Mouse (Mus musculus): Measurements from ENCODE around the gene Tmem62.
"Not testable (repeated sequence)": the region's sequence is repeated elsewhere in the genome, so short reads cannot be mapped to it uniquely, and the experiment has no call there.

The Tmem62 gene

DNA sequence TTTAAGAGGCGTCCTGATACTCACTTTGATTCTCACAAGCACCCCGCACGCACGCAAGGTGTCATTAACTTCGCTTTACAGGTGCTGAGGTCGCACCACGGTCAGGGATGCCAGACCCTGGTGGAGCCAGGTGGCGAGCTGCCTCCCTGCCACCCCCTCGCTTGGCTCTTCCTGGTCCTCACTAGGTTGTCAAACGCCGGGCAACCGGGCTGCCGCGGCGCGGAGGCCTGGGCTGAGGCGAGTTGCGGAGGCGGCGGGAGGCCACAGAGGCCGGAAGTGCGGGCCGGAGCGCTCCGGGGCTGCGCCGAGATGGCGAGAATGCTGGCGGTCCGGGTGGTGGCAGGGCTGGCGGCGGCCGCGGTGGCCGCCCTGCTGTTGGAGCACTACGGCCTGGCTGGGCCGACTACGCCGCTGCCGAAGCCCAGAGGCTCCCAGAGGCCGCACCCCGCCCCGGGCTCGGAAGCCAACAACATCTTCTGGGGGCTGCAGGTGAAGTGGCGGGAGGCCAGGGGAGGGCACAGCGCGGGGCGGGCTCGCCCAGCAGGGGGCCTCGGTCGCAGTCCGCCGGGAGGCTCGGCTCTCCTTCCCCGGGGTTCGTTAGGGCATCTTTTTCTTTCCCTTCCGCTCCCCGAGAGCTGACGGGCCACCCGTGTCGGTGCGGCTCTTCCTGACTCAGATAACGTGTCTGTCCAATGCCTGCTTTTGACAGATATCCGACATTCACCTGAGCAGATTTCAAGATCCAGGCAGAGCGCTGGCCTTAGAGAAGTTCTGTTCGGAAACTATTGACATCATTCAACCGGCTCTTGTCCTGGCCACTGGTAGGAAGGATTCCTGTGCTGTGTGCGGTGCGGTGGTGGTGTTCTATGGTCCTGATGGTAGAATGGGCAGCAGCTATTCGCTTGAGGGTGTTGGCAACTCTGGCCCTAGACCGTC, at the start of gene Tmem62:
TSS of gene Tmem62 (plus strand) at position 28 of the 936 bp plus-strand sequence.
- peak; percentile 65 to 66 for DNase-seq (ENCODE audit: low spot score in 2 of 2)

- DNase-seq (ENCODE audit: low spot score in 2 of 2): no peak
Observed at GRCm38 (mm10) chr2:120933038-120933437, 43.8 kb upstream of the Tmem62 start.

DNA sequence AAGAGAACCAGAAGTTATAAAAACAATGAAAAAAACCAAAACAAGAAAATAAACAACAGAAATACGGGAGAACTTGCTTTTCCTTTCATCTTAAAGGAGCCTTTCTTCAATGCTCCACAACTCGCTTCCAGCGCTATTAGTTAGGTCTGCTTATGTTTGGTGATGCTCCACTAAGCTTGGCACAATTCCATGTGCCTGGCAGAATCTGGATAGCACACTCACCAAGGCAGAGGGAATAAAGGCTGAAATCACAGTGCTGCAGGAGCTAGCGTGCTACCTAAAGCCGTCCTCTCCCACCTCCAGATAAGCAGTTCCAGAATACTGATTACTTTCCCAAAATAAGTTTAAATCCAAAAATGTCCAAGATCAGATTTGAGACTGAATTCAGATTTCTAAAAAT, 25.6 kb upstream of the Tmem62 start:
- DNase-seq (ENCODE audit: low spot score in 2 of 2): no peak

GRCm38 (mm10) chr2:120952176-120952938, 24.5 kb upstream of the Tmem62 start:
- DNase-seq (ENCODE audit: low spot score in 2 of 2): no peak

GRCm38 (mm10) chr2:120959363-120959762, 17.5 kb upstream of the Tmem62 start:
- no peak for DNase-seq (ENCODE audit: low spot score in 2 of 2)

- no peak for DNase-seq (ENCODE audit: low spot score in 2 of 2)
Observed at GRCm38 (mm10) chr2:120959827-120960226, 17.0 kb upstream of the Tmem62 start.

GRCm38 (mm10) chr2:120960261-120960660, 16.6 kb upstream of the Tmem62 start:
- DNase-seq (ENCODE audit: low spot score in 2 of 2): no peak

GRCm38 (mm10) chr2:120963110-120963509, 13.7 kb upstream of the Tmem62 start:
- DNase-seq (ENCODE audit: low spot score in 2 of 2): no peak

GRCm38 (mm10) chr2:120965486-120965885, 11.3 kb upstream of the Tmem62 start:
- no peak for DNase-seq (ENCODE audit: low spot score in 2 of 2)

DNA sequence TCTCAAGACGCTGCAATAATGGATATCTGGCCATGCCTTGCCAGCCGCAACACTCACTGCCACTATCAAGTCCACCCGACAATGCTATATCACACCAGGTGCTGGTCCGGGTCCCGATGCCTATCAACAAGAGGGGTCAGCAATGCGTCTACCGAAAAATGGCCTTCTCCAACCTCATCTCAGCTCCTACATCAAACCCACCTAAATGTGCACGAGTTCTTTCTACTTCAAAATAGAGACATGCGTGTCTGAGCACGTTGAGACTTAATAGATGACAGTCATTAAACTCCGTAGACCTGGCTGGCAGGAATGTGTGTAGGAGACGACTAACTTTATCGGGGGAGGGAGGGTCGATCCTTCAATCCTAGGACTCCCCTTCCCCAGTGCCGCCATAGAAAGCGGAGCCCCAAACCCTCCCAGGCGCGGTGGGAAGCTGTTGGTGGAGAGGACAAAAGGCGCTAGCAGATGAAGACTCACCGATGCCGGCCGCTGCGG, 6.7 kb upstream of the Tmem62 start:
- peak in 1 of 2 experiments; percentile 7 for DNase-seq (ENCODE audit: low spot score in 2 of 2)

DNA sequence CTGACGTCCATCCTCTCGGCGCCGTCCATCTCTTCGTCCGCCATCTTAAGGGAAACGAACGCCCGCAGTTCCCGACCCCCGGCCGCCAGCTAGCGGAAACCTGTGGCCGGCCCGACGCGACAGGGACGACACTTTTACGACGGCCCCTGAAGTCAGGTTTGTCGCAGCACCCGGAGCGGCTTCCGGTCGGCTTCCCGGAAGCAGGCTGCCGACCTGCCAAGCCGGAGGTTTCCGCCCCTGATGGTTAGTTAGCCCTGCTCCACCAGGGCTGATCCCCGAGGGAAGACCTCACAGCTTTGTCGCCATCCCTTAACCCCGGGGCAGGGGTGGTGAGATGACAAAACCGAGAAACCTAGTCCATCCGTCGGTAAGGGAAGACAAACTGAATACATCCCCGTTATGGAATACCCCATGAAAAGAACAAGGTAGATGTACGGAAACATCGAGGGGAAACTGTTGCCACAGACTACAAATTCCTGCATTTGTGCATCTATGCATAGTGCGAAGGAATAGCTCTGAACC, 6.2 kb upstream of the Tmem62 start, which contains the start of gene Ubr1:
TSS of gene Ubr1 (minus strand) at position 157 of the 522 bp plus-strand sequence.
- peak; percentile 89 to 92 for DNase-seq (ENCODE audit: low spot score in 2 of 2)

GRCm38 (mm10) chr2:120971766-120972165, 5.1 kb upstream of the Tmem62 start:
- no peak for DNase-seq (ENCODE audit: low spot score in 2 of 2)

GRCm38 (mm10) chr2:120972257-120972656, 4.6 kb upstream of the Tmem62 start:
- DNase-seq (ENCODE audit: low spot score in 2 of 2): not testable (repeated sequence)

- DNase-seq (ENCODE audit: low spot score in 2 of 2): no peak
Observed at GRCm38 (mm10) chr2:120972964-120973363, 3.9 kb upstream of the Tmem62 start.

GRCm38 (mm10) chr2:120976308-120976707, 509 bp upstream of the Tmem62 start:
- no peak for DNase-seq (ENCODE audit: low spot score in 2 of 2)

GRCm38 (mm10) chr2:120977926-120978692, 1.3 kb downstream of the Tmem62 start:
- DNase-seq (ENCODE audit: low spot score in 2 of 2): no peak

- no peak for DNase-seq (ENCODE audit: low spot score in 2 of 2)
Observed at GRCm38 (mm10) chr2:120978693-120979037, 1.8 kb downstream of the Tmem62 start.

GRCm38 (mm10) chr2:120979819-120980218, 3.0 kb downstream of the Tmem62 start:
- no peak for DNase-seq (ENCODE audit: low spot score in 2 of 2)

GRCm38 (mm10) chr2:120980861-120981260, 4.0 kb downstream of the Tmem62 start:
- DNase-seq (ENCODE audit: low spot score in 2 of 2): no peak

DNA sequence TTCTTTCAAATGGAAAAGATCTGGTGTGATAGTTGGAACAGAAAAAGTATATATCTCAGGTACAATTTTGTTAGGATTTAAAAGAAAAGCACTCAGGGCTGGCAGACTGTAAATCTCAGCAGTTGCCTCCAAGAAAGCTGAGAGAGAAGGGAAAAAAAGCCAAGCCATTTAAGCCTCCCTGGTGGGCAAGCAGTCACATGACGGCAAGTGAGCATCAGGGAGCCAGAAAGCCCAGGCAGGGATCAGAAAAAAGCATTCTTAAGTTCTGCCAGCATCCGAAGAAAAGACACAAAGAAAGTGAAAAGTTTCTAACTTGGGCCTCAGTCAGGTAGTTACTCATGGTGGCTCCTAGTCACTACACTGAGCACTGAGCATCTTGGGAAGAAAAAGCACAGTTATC, 6.8 kb downstream of the Tmem62 start:
- no peak for DNase-seq (ENCODE audit: low spot score in 2 of 2)

DNA sequence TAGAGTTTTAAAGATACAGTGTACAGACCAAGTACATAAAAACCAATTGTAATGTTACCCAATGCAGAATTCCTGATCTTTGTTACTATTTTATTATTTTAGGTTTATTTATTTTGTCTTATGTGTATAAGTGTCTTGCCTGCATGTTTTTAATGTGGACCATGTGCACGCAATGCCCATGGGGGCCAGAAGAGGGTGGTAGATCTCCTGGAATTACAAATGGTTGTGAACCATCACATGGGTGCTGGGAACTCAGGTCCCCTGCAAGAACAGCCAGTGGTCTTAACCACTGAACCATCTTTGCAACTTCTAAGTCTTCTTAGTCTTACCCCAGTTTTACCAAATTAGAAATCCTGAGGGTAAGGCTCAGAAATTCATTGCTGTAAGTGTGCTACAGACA, 8.4 kb downstream of the Tmem62 start:
- DNase-seq (ENCODE audit: low spot score in 2 of 2): no peak
